Comparison of ENCODE assay signal across 17 mouse cellular contexts in genomic region chr16:42908896-42909295, GRCm38 (mm10). TPM values are rescaled to one million over a fixed set of nuclear protein-coding genes. Genes with fewer than 3 reads are reported as not detected.
DNase-seq lines count a peak whose midpoint lies in the region; ATAC-seq and TF ChIP-seq lines count a peak whose summit lies in the region.
"Had no signal": no experiment of that assay in that cellular context is flagged by ENCODE, and none has a peak within 500 bp of the region (broad histone marks: within the 10 kb centered on the region; RNA-seq: fewer than 3 reads in every experiment).

No protein-coding gene starts in this region.

- no peak for ATAC-seq in embryonic facial prominence, embryonic 14.5 days (ENCODE audit: low read depth)
- no peak for ATAC-seq in hindbrain, embryonic 15.5 days (ENCODE audit: low FRiP score, low read depth)
- ATAC-seq in hindbrain, embryonic 11.5 days (ENCODE audit: low FRiP score), result no peak
- no peak for ATAC-seq in limb, embryonic 13.5 days (ENCODE audit: low FRiP score, low read depth)
- ATAC-seq in forebrain, postnatal 0 days, result no peak
- ATAC-seq: inflammation-experienced regulatory T-cells, adult 6 months had no signal

- TF ChIP-seq CTCF in forebrain, postnatal 0 days (IDR thresholded peaks at IDR 0.05; ENCODE audit: low read depth), result no peak

- no peaks in the 10 kb centered on the region for H3K36me3 ChIP-seq in embryonic facial prominence, embryonic 14.5 days (ENCODE audit: control insufficient read depth, insufficient read depth, low read length)
- no peaks in the 10 kb centered on the region for H3K36me3 ChIP-seq in embryonic facial prominence, embryonic 10.5 days (replicated peaks)
- no peaks in the 10 kb centered on the region for H3K36me3 ChIP-seq in hindbrain, embryonic 15.5 days
- H3K36me3 ChIP-seq in hindbrain, embryonic 11.5 days (ENCODE audit: control insufficient read depth, insufficient read depth, low read length), result no peaks in the 10 kb centered on the region
- H3K36me3 ChIP-seq in limb, embryonic 13.5 days, result no peaks in the 10 kb centered on the region
- no peaks in the 10 kb centered on the region for H3K36me3 ChIP-seq in limb, embryonic 10.5 days
- H3K36me3 ChIP-seq in forebrain, postnatal 0 days (ENCODE audit: insufficient read depth), result no peaks in the 10 kb centered on the region
- H3K36me3 ChIP-seq: heart, embryonic 12.5 days; neural tube, embryonic 15.5 days had no signal

- H3K4me3 ChIP-seq in embryonic facial prominence, embryonic 14.5 days (ENCODE audit: low read depth, low read length), result peak overlapping the region; percentile 7; the same call in 1 of the 2 replicates
- H3K4me3 ChIP-seq in embryonic facial prominence, embryonic 10.5 days, result no peak overlapping the region
- no peak overlapping the region for H3K4me3 ChIP-seq in hindbrain, embryonic 15.5 days
- no peak overlapping the region for H3K4me3 ChIP-seq in hindbrain, embryonic 11.5 days (ENCODE audit: low read depth, low read length)
- 0 out of 2 replicates have a peak overlapping the region, but pooled peaks have one; percentile 0 for H3K4me3 ChIP-seq in limb, embryonic 13.5 days
- H3K4me3 ChIP-seq in limb, embryonic 10.5 days, result no peak overlapping the region
- H3K4me3 ChIP-seq in forebrain, postnatal 0 days (ENCODE audit: low read depth, low read length), result peak overlapping the region; percentile 26
- H3K4me3 ChIP-seq: erythroblast, embryonic 14.5 days; heart, embryonic 12.5 days; neural tube, embryonic 15.5 days had no signal

- H3K9ac ChIP-seq in embryonic facial prominence, embryonic 14.5 days (ENCODE audit: low read depth, low read length), result no peak overlapping the region
- H3K9ac ChIP-seq in hindbrain, embryonic 15.5 days, result no peak overlapping the region
- H3K9ac ChIP-seq in hindbrain, embryonic 11.5 days (ENCODE audit: low read depth, low read length), result no peak overlapping the region
- no peak overlapping the region for H3K9ac ChIP-seq in limb, embryonic 13.5 days
- no peak overlapping the region for H3K9ac ChIP-seq in forebrain, postnatal 0 days
- H3K9ac ChIP-seq: heart, embryonic 12.5 days; neural tube, embryonic 15.5 days had no signal

- no peak for DNase-seq in embryonic facial prominence, embryonic 14.5 days (ENCODE audit: low spot score)
- DNase-seq in embryonic facial prominence, embryonic 10.5 days (ENCODE audit: low spot score), result no peak
- DNase-seq in hindbrain, embryonic 11.5 days (ENCODE audit: low spot score), result no peak
- no peak for DNase-seq in limb, embryonic 10.5 days (ENCODE audit: low spot score)
- no peak for DNase-seq in forebrain, postnatal 0 days
- DNase-seq in frontal cortex, postnatal 25 days (ENCODE audit: low spot score in 2 of 2), result no peak
- DNase-seq: adrenal gland, adult 2 months; cerebellum, adult 8-10 months; embryo, embryonic 11 days; gastrocnemius, postnatal 14 days; thymus, postnatal 4 days had no signal

- H3K4me2 ChIP-seq in embryonic facial prominence, embryonic 14.5 days (ENCODE audit: low read depth, low read length), result peak overlapping the region; percentile 25; the same call in 1 of the 2 replicates
- H3K4me2 ChIP-seq in hindbrain, embryonic 15.5 days, result 0 out of 2 replicates have a peak overlapping the region, but pooled peaks have one; percentile 9
- no peak overlapping the region for H3K4me2 ChIP-seq in hindbrain, embryonic 11.5 days (replicated peaks; ENCODE audit: low read depth, low read length)
- H3K4me2 ChIP-seq in limb, embryonic 13.5 days (replicated peaks), result peak overlapping the region; percentile 21; the same call in 1 of the 2 replicates
- peak overlapping the region; percentile 21; the same call in 1 of the 2 replicates for H3K4me2 ChIP-seq in forebrain, postnatal 0 days (ENCODE audit: low read depth)
- H3K4me2 ChIP-seq: heart, embryonic 12.5 days had no signal

- H3K27me3 ChIP-seq in embryonic facial prominence, embryonic 14.5 days (replicated peaks; ENCODE audit: control insufficient read depth, insufficient read depth, low read length), result no peaks in the 10 kb centered on the region
- H3K27me3 ChIP-seq in embryonic facial prominence, embryonic 10.5 days (replicated peaks; ENCODE audit: low read depth, poor library complexity, severe bottlenecking), result no peaks in the 10 kb centered on the region
- no peaks in the 10 kb centered on the region for H3K27me3 ChIP-seq in hindbrain, embryonic 15.5 days
- H3K27me3 ChIP-seq in hindbrain, embryonic 11.5 days (ENCODE audit: control insufficient read depth, insufficient read depth, low read length), result no peaks in the 10 kb centered on the region
- H3K27me3 ChIP-seq in limb, embryonic 13.5 days, result no peaks in the 10 kb centered on the region
- no peaks in the 10 kb centered on the region for H3K27me3 ChIP-seq in limb, embryonic 10.5 days (ENCODE audit: low read depth, poor library complexity, severe bottlenecking)
- no peaks in the 10 kb centered on the region for H3K27me3 ChIP-seq in forebrain, postnatal 0 days (ENCODE audit: insufficient read depth, low read length)
- H3K27me3 ChIP-seq: heart, embryonic 12.5 days; neural tube, embryonic 15.5 days had no signal

- H3K27ac ChIP-seq in embryonic facial prominence, embryonic 14.5 days (replicated peaks; ENCODE audit: low read depth, low read length), result no peak overlapping the region
- H3K27ac ChIP-seq in embryonic facial prominence, embryonic 10.5 days (replicated peaks), result no peak overlapping the region
- no peak overlapping the region for H3K27ac ChIP-seq in hindbrain, embryonic 15.5 days (replicated peaks)
- no peak overlapping the region for H3K27ac ChIP-seq in hindbrain, embryonic 11.5 days (ENCODE audit: low read depth, low read length)
- no peak overlapping the region for H3K27ac ChIP-seq in limb, embryonic 13.5 days
- H3K27ac ChIP-seq in limb, embryonic 10.5 days, result no peak overlapping the region
- H3K27ac ChIP-seq in forebrain, postnatal 0 days (ENCODE audit: low read depth, low read length), result no peak overlapping the region
- H3K27ac ChIP-seq: neural tube, embryonic 15.5 days had no signal

- H3K9me3 ChIP-seq in embryonic facial prominence, embryonic 14.5 days (ENCODE audit: control insufficient read depth, low read length), result no peaks in the 10 kb centered on the region
- no peaks in the 10 kb centered on the region for H3K9me3 ChIP-seq in embryonic facial prominence, embryonic 10.5 days
- no peaks in the 10 kb centered on the region for H3K9me3 ChIP-seq in hindbrain, embryonic 15.5 days
- H3K9me3 ChIP-seq in hindbrain, embryonic 11.5 days (ENCODE audit: control insufficient read depth, low read length), result no peaks in the 10 kb centered on the region
- no peaks in the 10 kb centered on the region for H3K9me3 ChIP-seq in limb, embryonic 13.5 days
- H3K9me3 ChIP-seq in limb, embryonic 10.5 days (replicated peaks), result no peaks in the 10 kb centered on the region
- no peaks in the 10 kb centered on the region for H3K9me3 ChIP-seq in forebrain, postnatal 0 days (ENCODE audit: low read length)
- H3K9me3 ChIP-seq: heart, embryonic 12.5 days; neural tube, embryonic 15.5 days had no signal

- H3K4me1 ChIP-seq in embryonic facial prominence, embryonic 14.5 days (ENCODE audit: control insufficient read depth, insufficient read depth, low read length), result 0 out of 2 replicates have a peak, but pooled peaks cover 9% of the 10 kb centered on the region
- H3K4me1 ChIP-seq in embryonic facial prominence, embryonic 10.5 days, result peaks cover 12% of the 10 kb centered on the region
- H3K4me1 ChIP-seq in hindbrain, embryonic 15.5 days (replicated peaks), result peaks cover 12% of the 10 kb centered on the region; the same call in 1 of the 2 replicates
- no peaks in the 10 kb centered on the region for H3K4me1 ChIP-seq in hindbrain, embryonic 11.5 days (replicated peaks; ENCODE audit: control insufficient read depth, insufficient read depth, low read length)
- peaks cover 21% of the 10 kb centered on the region for H3K4me1 ChIP-seq in limb, embryonic 13.5 days
- peaks cover 11% of the 10 kb centered on the region for H3K4me1 ChIP-seq in limb, embryonic 10.5 days
- peaks cover 6% of the 10 kb centered on the region; the same call in 1 of the 2 replicates for H3K4me1 ChIP-seq in forebrain, postnatal 0 days (ENCODE audit: insufficient read depth)

- WGBS in embryonic facial prominence, embryonic 14.5 days, result 70% methylated on average over 5 of the region's 5 CpGs
- WGBS in embryonic facial prominence, embryonic 10.5 days, result 78% methylated on average over 5 of the region's 5 CpGs
- WGBS in hindbrain, embryonic 15.5 days, result 86% methylated on average over 5 of the region's 5 CpGs
- 83% methylated on average over 5 of the region's 5 CpGs for WGBS in hindbrain, embryonic 11.5 days
- 57% methylated on average over 5 of the region's 5 CpGs for WGBS in limb, embryonic 13.5 days
- WGBS in limb, embryonic 10.5 days, result 88% methylated on average over 5 of the region's 5 CpGs
- WGBS in forebrain, postnatal 0 days, result 55% methylated on average over 5 of the region's 5 CpGs

RNA-seq across cellular contexts. Expression of gene Zbtb20, which starts 33.2 kb away (rescaled TPM):
- polyA plus RNA-seq in embryonic facial prominence, embryonic 14.5 days (2014; fragmentation: Nextera tagmentation; extraction: Ambion mirVana), result 20.6 and 23.6 TPM in 2 replicates
- 19.6 and 20.1 TPM in 2 replicates for polyA plus RNA-seq in embryonic facial prominence, embryonic 10.5 days (2016; fragmentation: Nextera tagmentation; extraction: Ambion mirVana)
- 60.9 and 69.7 TPM in 2 replicates for polyA plus RNA-seq in hindbrain, embryonic 15.5 days (2015; fragmentation: Nextera tagmentation; extraction: Ambion mirVana)
- 47.9 and 64.1 TPM in 2 replicates for polyA plus RNA-seq in hindbrain, embryonic 11.5 days (2014; fragmentation: Nextera tagmentation; extraction: Ambion mirVana)
- 22.8 and 22.9 TPM in 2 replicates for polyA plus RNA-seq in limb, embryonic 13.5 days (2015; fragmentation: Nextera tagmentation; extraction: Ambion mirVana)
- 7.8 and 11.7 TPM in 2 replicates for polyA plus RNA-seq in limb, embryonic 10.5 days (2016; fragmentation: Nextera tagmentation; extraction: Ambion mirVana)
- total RNA-seq in forebrain, postnatal 0 days (2014; rRNA removed), result 38.5 and 63.4 TPM in 2 replicates
- 29.1 and 90.9 TPM in 2 replicates for polyA plus RNA-seq in forebrain, postnatal 0 days (2015; fragmentation: Nextera tagmentation; extraction: Ambion mirVana)

Comparison
In these comparisons a context has a peak if more than half of its experiments do, and no peak if none do; other contexts are left out.
1. H3K4me3 ChIP-seq: peak in embryonic facial prominence, embryonic 14.5 days (single experiment), limb, embryonic 13.5 days (single experiment) and forebrain, postnatal 0 days (single experiment); none in embryonic facial prominence, embryonic 10.5 days (single experiment), hindbrain, embryonic 15.5 days (single experiment), hindbrain, embryonic 11.5 days (single experiment) and limb, embryonic 10.5 days (single experiment).